Mouse (Mus musculus) stomach, postnatal 0 days (tissue): ENCODE measurements around the gene Slc30a7.

Experiments
- CTCF ChIP-seq: IDR thresholded peaks from 2 replicates; pipeline ENCODE4 v1.5.1; 2016; ENCODE audit warnings: antibody characterized with exemption, low read depth, mild to moderate bottlenecking, moderate library complexity
- EP300 ChIP-seq: optimal IDR thresholded peaks from 2 replicates; pipeline ENCODE3; 2016; ENCODE audit warnings: antibody characterized with exemption

GRCm38 (mm10) chr3:115937807-115938206 lies 69.4 kb downstream of the Slc30a7 start:
- TF ChIP-seq EP300 (no peak), CTCF (no peak)
